Mouse (Mus musculus): Measurements from ENCODE around the gene Eno2.

DNA sequence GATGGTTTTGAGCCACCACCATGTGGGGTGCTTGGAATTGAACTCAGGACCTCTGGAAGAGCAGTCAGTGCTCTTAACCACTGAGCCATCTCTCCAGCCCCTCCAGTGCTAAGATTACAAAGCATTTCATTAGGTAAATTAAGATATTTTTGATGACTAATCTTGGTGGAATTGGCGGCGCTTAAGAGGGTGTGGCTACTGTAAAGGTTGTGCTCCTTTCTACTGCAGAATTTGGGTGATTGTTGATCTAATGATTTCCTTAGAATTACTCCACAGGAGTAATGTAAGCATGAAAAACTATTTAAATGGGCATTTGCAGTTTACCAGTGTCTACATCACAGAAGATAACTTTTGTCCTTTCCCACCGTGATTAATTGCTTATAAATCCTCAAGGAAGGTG, 34.9 kb upstream of the Eno2 start:
- TF ChIP-seq CTCF (IDR thresholded peaks at IDR 0.05; ENCODE audit: low read depth), result no peak
- no peak for TF ChIP-seq EP300 (optimal IDR thresholded peaks at IDR 0.05)

All from stomach, postnatal 0 days (tissue).